Mouse (Mus musculus): ENCODE results near the gene Zbtb20. TPM values are rescaled to one million over a fixed set of nuclear protein-coding genes. Genes with fewer than 3 reads are reported as not detected.

Zbtb20 gene
- total RNA-seq, 2 experiments from 2014 or later, result 8.1 to 9.4 TPM

DNA sequence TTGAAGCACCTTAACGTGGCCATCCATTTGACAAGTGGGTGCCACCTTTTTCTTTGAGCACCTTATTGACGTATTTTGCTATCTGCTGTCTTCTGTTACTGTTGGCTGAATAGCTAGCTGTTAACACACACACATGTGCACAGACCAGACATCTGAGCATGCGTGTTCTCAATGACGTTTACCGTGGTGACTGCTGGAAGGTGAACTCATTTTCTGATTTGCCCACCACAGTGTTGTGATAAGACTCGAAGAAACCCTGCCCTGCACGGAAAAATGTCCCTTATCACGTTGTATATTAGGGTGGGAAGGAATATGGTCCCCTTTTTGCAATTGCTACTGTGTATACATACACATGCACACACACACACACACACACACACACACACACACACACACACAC is 765.5 kb downstream of the Zbtb20 start:
- ATAC-seq (replicated peaks; ENCODE audit: low FRiP score, low TSS enrichment, poor library complexity, severe bottlenecking), result no peak

DNA sequence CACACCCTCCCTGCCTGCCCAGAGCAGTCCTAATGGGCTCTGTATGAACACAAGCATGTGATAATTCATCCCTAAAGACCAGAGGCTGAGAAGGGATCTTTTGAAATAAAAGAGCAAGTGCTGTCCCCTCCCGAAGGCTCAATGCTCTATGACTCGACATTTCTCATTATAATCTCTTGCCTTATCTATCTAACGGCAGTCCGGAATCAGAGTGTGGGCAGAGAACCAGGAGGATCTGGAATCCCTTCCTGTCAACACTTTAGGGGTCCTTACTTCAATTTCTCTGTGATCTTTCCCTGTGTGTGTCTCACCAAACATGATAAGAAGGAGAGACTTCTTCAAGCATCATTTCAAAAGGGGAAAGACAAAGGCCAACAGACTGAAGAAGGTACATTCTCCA is 770.2 kb downstream of the Zbtb20 start:
- no peak for ATAC-seq (replicated peaks; ENCODE audit: low FRiP score, low TSS enrichment, poor library complexity, severe bottlenecking)

DNA sequence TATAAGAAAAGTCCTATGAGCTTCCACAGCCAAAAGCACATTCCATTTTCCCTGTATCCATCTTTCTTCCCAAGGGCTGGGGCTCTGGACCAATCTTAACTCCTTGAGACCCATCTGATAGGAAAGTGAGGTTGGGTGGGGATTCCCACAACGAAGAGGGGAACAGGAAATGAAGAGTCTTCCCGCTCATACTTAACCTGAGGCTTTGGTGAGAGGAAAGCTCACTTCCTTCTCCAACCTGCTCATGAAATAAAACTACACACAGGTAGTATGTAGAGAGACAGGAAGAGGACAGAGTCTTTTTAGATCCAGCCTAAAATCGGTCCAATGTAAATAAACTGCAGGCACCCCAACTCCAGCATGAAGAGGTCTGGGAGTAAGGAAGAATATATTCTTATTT is 771.3 kb downstream of the Zbtb20 start:
- no peak for ATAC-seq (replicated peaks; ENCODE audit: low FRiP score, low TSS enrichment, poor library complexity, severe bottlenecking)

DNA sequence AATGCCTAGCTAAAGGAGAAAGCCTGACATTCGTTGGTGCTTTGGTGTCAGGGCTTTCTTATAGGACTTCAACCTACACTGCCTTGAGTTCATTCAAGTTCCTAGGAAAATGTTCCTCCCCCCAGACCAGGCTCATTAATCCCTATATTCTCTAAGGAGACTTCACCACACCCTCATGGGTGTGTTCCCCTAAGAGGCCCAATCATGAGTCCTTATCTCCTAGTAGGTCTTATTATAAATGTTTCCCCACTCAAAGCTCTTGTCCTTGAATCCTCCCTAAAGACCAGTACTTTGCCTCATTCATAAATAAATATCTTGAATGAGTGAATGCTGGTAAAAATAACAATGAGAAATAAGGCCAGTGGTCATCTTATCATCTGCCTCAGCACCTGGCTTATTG is 772.0 kb downstream of the Zbtb20 start:
- ATAC-seq (replicated peaks; ENCODE audit: low FRiP score, low TSS enrichment, poor library complexity, severe bottlenecking), result no peak

DNA sequence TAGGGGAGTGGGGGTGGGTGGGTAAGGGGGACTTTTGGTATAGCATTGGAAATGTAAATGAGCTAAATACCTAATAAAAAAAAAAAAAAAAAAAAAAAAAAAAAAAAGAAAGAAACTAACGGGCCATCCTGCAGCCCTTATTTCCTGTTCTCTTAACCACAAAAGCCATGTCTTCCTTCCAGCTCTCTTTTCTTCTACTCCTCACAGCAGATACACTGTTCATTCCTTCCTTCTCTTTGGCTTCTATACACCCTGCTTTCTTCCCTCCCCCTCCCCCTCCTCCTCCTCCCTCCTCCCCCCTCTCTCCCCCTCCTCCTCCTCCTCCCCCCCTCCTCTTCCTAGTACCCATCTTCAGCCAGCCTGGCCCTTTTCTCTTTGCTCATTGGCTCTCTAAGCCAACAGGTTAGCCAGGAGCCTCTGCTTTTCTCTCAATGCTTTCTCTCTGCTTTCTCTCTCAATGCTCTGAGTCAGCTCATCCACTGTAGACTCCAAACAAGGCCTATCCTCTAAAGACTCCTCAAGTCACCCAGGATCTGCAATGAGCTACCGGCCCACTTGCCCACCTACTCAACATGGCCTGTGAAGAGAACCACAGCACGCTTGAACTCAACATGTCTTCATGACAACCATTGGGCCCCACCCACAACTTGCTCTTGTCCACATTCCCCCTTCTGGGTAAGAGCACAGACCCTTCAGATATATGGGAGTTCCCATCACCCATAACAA is 774.8 kb downstream of the Zbtb20 start:
- no peak for ATAC-seq (replicated peaks; ENCODE audit: low FRiP score, low TSS enrichment, poor library complexity, severe bottlenecking)

DNA sequence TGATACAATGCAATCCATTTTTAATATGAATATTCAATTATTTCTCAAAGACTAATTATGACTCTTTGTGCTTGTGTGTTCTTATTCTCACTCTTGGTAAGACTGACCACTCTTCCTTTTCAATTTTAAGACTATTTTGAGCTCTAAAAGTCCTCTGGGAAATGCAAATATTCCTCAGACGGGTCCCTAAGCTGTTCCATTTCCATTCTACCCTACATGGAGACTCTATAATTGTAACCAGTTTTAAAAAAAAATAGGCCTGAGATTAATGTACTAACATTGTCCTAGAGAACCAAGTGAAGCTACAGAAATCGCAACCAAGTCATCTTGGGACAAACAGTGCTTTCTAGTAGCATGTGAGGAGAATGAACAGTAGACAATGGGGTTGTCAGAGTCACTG is 777.6 kb downstream of the Zbtb20 start:
- no peak for ATAC-seq (replicated peaks; ENCODE audit: low FRiP score, low TSS enrichment, poor library complexity, severe bottlenecking)

DNA sequence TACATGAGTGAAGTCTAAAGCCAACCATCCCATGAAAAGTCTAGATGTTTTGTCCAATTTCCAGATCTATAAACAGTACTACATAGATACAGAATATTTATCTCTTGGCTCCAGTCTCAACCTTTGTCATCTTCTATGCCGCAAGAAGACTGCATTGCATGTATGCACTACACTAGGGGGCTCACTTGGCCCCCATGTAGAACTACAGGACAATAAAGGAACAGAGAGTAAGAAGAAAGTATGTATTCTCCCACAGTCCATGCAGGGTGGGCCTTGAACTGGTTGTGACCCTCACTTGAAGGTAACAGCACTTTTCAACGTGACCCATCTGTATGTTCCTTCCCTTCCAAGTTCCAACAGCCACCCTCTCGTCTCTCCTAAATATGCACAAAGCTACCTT is 778.6 kb downstream of the Zbtb20 start:
- ATAC-seq (replicated peaks; ENCODE audit: low FRiP score, low TSS enrichment, poor library complexity, severe bottlenecking), result no peak

DNA sequence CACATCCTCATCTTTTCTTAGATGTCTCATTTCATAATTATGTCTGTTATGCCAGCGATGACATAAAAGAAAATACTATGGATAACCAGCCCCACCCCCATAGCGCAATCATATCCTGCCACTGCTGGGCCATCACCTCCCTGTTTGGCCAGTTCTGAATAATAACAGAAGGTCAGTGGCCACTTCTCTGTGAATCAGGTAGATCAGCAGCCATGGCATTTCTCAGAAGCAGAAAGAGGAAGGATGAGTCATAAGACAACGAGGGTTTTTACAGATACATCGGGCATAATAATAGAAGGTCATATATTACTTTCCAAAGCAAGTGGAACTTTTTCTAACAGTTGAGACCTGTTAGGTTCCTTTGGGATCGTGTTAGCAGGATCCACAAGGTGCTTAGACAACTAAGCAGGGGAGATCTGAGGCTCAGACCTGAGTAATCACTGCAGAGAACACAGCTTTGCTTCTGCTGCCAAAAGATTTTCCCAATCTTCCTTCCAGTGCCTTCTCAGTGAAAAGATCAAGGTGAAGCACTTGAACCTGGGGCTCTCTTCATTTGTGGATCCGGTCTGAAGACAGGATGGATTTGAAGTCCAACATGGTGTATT is 779.6 kb downstream of the Zbtb20 start:
- ATAC-seq (replicated peaks; ENCODE audit: low FRiP score, low TSS enrichment, poor library complexity, severe bottlenecking), result no peak

DNA sequence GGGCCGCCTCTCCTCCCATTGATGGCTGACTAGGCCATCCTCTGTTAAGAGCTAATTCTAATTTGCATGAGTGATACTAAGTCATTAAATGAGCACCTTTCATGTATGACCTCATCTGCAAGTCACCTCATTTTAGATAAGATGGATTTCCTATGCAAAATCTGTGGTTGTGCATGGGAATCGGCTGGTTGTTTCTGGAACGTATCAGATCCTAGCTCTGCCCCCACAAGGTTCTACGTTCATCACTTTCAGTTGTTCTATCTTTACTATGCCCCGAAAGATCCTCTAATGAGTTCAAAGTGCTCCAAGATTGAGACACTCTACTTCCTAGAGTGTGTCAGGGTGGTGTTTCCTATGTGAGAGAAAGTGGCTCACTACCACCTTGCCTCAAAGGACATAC is 785.9 kb downstream of the Zbtb20 start:
- ATAC-seq (replicated peaks; ENCODE audit: low FRiP score, low TSS enrichment, poor library complexity, severe bottlenecking), result no peak

DNA sequence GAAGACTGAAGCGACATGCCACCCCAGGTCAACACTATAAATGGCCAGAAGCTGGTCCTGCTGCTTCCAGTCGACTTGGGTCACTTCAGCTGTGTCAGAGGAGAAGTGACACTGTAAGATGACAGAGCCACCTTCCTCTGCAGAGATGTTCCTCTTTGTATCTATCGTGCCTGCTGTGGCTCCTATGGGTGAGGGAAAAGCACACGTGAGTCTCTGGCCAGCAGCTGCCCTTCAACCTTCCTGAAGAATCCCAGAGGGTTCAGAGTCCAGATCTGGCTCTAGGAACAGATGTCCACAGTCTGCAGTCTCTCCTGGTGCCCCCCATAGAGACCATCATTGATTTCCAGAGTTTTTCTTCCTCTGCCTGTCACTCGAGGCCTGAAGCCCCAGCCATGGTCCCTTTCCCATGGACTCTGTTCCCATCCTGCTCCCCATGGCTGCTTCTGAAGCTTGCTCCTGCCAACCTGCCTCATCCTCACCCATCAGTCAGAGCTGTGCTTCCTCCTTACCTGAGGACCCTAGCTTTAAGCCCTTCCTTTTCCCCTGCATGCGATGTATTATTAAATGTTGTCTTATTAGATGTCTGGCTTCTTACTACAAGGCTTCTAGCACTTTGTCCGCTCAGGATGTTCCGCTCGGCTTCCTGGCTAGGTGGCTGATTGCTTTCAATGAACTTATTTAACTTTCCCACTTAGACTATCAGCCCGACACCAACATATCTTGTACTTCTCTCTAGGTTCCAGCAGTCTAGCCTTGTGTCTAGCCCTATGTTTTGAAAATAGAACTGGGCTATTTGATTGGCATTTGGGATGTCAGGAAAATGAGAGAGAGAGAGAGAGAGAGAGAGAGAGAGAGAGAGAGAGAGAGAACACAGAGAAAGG is 786.7 kb downstream of the Zbtb20 start:
- no peak for ATAC-seq (replicated peaks; ENCODE audit: low FRiP score, low TSS enrichment, poor library complexity, severe bottlenecking)

DNA sequence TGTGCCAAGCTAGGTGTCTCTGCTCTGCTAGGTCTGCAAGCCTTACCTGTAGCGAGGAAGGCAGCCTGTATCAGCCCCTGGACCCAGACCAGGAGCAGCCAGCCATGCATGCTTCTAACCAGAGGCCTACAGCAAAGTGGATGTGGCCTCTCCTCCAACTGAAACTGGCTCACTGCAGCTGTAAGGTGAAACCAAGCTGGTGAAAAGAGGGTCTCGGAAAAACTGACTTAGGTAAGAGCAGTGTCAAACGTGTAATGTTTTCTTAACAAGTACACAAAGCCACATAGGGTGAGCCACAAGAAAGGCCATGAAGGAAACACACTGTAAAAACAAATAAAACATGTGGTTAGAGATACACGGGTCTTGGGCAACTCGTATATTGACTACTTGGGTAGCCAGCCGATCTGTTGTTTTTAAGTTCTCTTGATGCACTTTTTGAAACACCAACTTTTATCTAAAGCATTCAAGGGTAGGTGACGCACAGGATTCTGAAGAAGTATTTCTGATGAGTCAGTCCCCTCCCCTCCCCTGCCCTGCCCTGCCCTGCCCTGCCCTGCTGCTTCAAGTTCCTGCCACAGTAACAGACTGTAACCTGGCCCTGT is 788.4 kb downstream of the Zbtb20 start, which contains the start of gene Tigit:
Tigit (minus strand) TSS at position 169 of the 602 bp plus-strand sequence.
- no peak for ATAC-seq (replicated peaks; ENCODE audit: low FRiP score, low TSS enrichment, poor library complexity, severe bottlenecking)

DNA sequence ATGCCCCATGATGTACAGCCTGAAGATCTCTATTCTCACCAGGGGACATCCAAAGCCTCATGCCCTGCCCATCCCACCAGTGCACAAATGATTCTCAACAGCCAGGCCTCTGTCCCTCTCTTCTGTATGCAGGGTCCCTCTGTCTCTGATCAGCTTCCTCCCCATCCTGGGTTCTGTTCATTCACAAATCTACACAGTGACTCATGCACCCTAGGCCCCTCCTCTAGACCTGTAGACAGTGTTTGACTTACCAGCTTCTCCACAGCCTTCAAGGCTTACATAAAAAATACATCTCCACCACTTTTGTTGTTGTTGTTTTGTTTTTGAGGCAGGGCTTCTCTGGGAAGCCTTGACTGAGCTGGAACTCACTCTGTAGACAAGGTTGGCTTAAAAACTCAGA is 789.2 kb downstream of the Zbtb20 start:
- ATAC-seq (replicated peaks; ENCODE audit: low FRiP score, low TSS enrichment, poor library complexity, severe bottlenecking), result no peak

DNA sequence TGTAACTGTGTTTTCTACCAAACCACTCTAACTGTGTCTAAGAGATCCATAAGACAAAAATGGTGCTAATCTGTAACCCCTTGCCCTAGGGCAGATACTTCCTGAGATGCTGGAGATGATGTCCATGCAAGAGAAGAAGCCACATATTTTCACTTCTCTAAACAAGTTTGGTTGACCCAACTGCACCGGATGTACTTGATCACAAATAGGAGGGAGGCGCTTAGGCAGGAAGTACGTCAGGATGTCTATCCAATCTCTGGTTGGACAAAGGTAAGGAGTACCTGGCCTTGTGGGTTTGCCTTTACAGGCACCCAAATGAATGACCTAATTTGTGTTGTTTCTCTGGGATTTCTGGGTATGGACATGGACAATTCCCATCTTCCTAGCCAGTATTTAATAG is 792.6 kb downstream of the Zbtb20 start:
- no peak for ATAC-seq (replicated peaks; ENCODE audit: low FRiP score, low TSS enrichment, poor library complexity, severe bottlenecking)

DNA sequence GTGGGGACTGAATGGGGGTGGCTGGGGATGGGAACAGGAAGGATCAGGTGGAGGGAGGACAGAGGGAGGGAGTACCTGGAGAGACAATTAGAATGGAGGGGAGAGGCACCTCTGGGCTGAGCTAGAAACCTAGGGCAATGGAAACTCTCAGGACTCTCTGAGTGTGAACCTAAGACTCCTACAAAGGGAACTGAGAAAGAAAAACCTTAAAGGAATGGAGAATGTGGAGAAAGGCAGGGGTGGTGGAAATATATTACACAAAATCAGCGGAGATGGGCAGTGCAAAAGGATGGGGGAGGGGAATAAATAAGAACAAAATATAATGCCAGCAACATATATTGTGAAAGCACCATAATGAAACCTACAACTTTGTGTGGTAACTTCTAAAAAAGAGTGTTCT is 796.3 kb downstream of the Zbtb20 start:
- ATAC-seq (replicated peaks; ENCODE audit: low FRiP score, low TSS enrichment, poor library complexity, severe bottlenecking), result no peak

DNA sequence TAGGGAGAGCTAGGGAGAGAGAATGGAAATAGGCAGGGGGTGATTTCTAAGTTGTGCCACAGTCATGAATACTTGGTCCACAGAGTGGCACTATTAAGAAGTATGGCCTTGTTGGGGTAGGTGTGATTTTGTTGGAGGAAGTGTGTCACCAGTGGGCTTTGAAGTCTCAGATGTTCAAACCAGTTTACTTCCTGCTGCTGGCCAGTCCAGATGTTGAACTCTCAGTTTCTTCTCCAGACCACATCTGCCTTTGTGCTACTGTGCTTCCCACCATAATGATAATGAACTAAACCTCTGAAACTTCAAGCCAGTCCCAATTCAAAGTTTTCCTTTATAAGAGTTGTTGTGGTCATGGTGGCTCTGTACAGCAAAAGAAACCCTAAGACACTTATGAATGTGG is 797.0 kb downstream of the Zbtb20 start:
- no peak for ATAC-seq (replicated peaks; ENCODE audit: low FRiP score, low TSS enrichment, poor library complexity, severe bottlenecking)

DNA sequence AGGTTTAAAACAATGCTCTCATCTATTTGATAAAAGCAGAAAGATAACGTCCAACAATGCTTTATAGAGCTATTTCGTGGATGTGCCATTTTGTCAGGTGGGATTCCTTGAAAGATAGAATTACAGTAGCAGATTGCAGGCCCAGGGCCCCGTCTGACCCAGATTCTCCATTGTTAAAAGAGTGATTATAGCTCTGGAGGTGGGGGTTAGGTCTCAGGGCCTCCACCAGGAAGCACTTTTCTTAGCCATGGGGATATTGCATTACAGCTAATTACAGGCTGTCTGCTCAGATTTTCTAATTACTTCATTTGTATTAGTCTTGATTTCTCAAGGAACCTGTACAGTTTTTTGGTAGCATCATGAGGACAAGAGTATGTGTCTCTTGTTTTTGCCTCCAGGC is 798.7 kb downstream of the Zbtb20 start:
- ATAC-seq (replicated peaks; ENCODE audit: low FRiP score, low TSS enrichment, poor library complexity, severe bottlenecking), result no peak

DNA sequence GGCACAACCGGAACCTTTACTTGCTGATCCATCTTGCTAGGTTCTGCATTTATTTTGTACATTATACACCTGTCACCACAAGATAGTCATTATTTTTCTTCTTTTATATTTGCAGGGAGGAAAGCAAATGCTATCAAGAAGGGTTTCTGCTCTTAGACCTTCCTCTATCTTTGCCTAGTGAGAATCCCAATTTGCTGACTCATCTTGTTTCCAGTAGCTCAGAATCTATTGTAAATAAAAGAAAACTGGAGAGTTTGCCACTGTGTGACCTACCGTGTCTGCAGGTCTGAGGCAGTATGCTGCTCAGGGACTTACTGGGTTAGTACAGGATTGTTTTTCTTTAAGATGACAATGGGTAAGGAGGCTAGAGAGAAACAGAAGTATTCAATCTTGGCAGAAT is 812.3 kb downstream of the Zbtb20 start:
- ATAC-seq (replicated peaks; ENCODE audit: low FRiP score, low TSS enrichment, poor library complexity, severe bottlenecking), result no peak

DNA sequence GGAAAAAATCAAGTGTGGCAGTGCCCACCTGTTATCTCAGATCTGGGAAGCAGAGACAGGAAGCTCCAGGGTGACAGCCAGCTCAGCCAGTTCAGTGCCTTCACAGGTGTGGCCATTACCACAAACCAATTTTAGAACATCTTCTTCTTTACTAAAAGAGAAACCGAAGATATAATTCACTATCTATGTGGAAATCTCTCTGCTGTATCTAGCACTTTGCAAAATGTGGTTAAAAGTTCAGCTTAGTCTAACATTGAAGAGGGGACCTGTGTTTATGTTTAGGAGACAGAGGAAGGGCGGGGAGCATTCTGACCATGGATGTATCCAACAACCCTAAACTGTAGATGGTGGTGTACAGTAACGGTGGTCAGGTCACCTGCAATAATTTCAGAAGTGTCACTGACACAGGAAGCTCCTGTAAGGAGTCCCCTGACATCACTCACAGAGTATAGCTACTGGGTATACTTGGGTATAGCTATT is 814.6 kb downstream of the Zbtb20 start:
- no peak for ATAC-seq (replicated peaks; ENCODE audit: low FRiP score, low TSS enrichment, poor library complexity, severe bottlenecking)

DNA sequence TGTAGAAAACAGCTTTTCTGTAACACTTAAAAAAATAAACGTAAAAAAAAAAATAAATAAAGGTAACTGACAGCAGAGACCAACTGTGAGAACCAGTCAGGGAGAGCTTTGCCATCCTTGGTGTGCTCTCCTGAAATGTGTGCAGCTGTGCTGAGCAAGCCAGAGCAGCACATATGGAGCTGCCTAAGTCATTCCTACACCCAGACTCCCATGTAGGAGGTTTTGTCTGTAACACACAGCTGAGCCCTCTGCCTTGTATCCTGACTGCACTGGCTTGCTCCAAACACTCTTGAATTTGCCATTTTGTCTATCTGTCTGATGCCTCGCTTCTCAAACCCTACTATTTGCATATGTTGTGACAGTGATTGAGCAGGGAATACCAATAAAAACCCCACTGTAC is 815.2 kb downstream of the Zbtb20 start:
- no peak for ATAC-seq (replicated peaks; ENCODE audit: low FRiP score, low TSS enrichment, poor library complexity, severe bottlenecking)

DNA sequence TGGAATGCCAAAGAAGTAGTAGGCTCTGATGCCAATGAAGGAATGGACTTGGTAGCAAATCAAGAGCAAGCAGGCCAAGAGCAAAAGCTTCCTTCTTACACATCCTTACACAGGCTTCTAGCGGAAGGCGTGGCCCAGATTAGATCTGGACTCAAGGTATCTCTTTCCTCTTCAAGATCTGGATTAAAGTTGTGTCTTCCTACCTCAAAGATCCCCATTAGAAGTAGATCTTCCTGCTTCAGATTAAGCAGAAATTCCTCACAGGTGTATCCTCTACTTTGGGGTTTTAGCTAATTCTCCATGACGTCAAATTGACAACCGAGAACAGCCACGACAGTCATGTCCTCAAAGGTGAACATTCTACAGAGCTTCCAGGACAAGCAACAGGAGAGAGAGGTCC is 816.1 kb downstream of the Zbtb20 start:
- no peak for ATAC-seq (replicated peaks; ENCODE audit: low FRiP score, low TSS enrichment, poor library complexity, severe bottlenecking)
